Mouse (Mus musculus) lung, embryonic 14.5 days (tissue): Measurements from ENCODE around the gene Serf2. TPM values are rescaled to one million over a fixed set of nuclear protein-coding genes. Genes with fewer than 3 reads are reported as not detected.
"Not testable (repeated sequence)": the region's sequence is repeated elsewhere in the genome, so short reads cannot be mapped to it uniquely, and the experiment has no call there.

Source experiments
- ATAC-seq: fragments of 200-750 bp; cut with Nextera tagmentation; 2 replicates; pipeline ENCODE4 v1.8.0; 2017; ENCODE audit warnings: mild to moderate bottlenecking, moderate TSS enrichment, moderate library complexity; ENCODE audit not compliant: insufficient read depth
- DNase-seq: peaks from one replicate; pipeline ENCODE4 v3.0.0-alpha.2; 2015
- H3K27ac ChIP-seq: fragments of 300-500 bp; sonication (generic); 2 replicates; pipeline ENCODE4 v1.5.1; 2014; ENCODE audit warnings: low read depth, mild to moderate bottlenecking, moderate library complexity
- H3K27me3 ChIP-seq: fragments of 300-500 bp; sonication (generic); 2 replicates; pipeline ENCODE4 v1.6.1; 2014; ENCODE audit warnings: low read length, control low read depth; ENCODE audit not compliant: insufficient read depth
- H3K36me3 ChIP-seq: fragments of 300-500 bp; sonication (generic); 2 replicates; pipeline ENCODE4 v1.6.1; 2014; ENCODE audit warnings: control low read depth; ENCODE audit not compliant: insufficient read depth
- H3K4me1 ChIP-seq: fragments of 300-500 bp; sonication (generic); 2 replicates; pipeline ENCODE4 v1.6.1; 2014; ENCODE audit warnings: antibody characterized with exemption, control low read depth; ENCODE audit not compliant: insufficient read depth
- H3K4me2 ChIP-seq: fragments of 300-500 bp; sonication (generic); 2 replicates; pipeline ENCODE4 v1.6.1; 2014; ENCODE audit warnings: mild to moderate bottlenecking
- H3K4me3 ChIP-seq: fragments of 300-500 bp; sonication (generic); 2 replicates; pipeline ENCODE4 v1.5.1; 2014; ENCODE audit warnings: low read depth, low read length
- H3K9ac ChIP-seq: fragments of 300-500 bp; sonication (generic); 2 replicates; pipeline ENCODE4 v1.6.1; 2014
- H3K9me3 ChIP-seq: fragments of 300-500 bp; sonication (generic); 2 replicates; pipeline ENCODE4 v1.6.1; 2016; ENCODE audit warnings: low read depth, low read length, control low read depth
- CTCF ChIP-seq: IDR thresholded peaks from 2 replicates; pipeline ENCODE4 v1.5.1; 2016; ENCODE audit warnings: antibody characterized with exemption, low read depth
- WGBS: fragments of 180-500 bp; shearing (Covaris S2); extraction: QIAGEN DNeasy Blood & Tissue Kit; methylation state at CpG from one replicate; pipeline ENCODE4 v1.1.7; 2014; 5-methylcytosine and 5-hydroxymethylcytosine counted together
- microRNA-seq: library from miRNA; unstranded; fragments of <30 nt; microRNA quantifications from one replicate; pipeline ENCODE4, GENCODE M21; 2016; ENCODE audit warnings: borderline number of aligned reads
- polyA plus RNA-seq: library from polyadenylated mRNA; unstranded; fragments of >200 nt; fragmentation: Nextera tagmentation; extraction: Ambion mirVana; gene quantifications from 2 replicates; pipeline ENCODE4 v1.2.1, GENCODE M21; 2014

Gene Serf2
- polyA plus RNA-seq, 1 experiment from 2014 or later = 488 TPM

- H3K36me3 ChIP-seq, H3K9me3 ChIP-seq, H3K27me3 ChIP-seq, H3K4me1 ChIP-seq: not testable (repeated sequence)
- 4% methylated on average over 39 of the region's 42 CpGs for WGBS
- TF ChIP-seq CTCF = peak; percentile 24; the same call in 1 of the 2 replicates
- ATAC-seq = peak; percentile 90
- Histone ChIP-seq H3K4me3 (peak within 1 kb of the TSS; percentile 55), H3K9ac (peak within 1 kb of the TSS; percentile 55), H3K4me2 (peak within 1 kb of the TSS; percentile 58), H3K27ac (0 out of 2 replicates have a peak within 1 kb of the TSS, but pooled peaks have one; percentile 40)
- DNase-seq = peak; percentile 96
Observed at GRCm38 (mm10) chr2:121505942-121506882, 57.2 kb downstream of the Serf2 start, which contains the start of the genes Mfap1a and Wdr76. Gene Mfap1a (minus strand): TSS chr2:121506665. Gene Wdr76 (plus strand): TSS chr2:121506723.

GRCm38 (mm10) chr2:121507173-121507950 is 58.4 kb downstream of the Serf2 start:
- ATAC-seq = no peak
- Histone ChIP-seq H3K4me2 (peak overlapping the region; percentile 58), H3K27ac (no peak overlapping the region), H3K36me3 (peaks cover 18% of the 10 kb centered on the region), H3K9me3 (no peaks in the 10 kb centered on the region), H3K4me1 (no peaks in the 10 kb centered on the region), H3K4me3 (peak overlapping the region; percentile 55), H3K27me3 (no peaks in the 10 kb centered on the region), H3K9ac (peak overlapping the region; percentile 55)
- DNase-seq = no peak
- 3% methylated on average over 12 of the region's 12 CpGs for WGBS
- no peak for TF ChIP-seq CTCF

Small RNAs within 50 kb of the gene (microRNA-seq; reads per million reads assigned to microRNA genes)
- not detected for gene Gm22953

Other genes with a start within 250 kb of the Serf2 start
- 55.5 and 73.6 TPM in 2 replicates for gene Trp53bp1, start 177.8 kb upstream of the Serf2 start, polyA plus RNA-seq
- 5.5 and 5.7 TPM in 2 replicates for gene Map1a, start 159.6 kb upstream of the Serf2 start, polyA plus RNA-seq
- 10.5 and 10.8 TPM in 2 replicates for gene Ppip5k1, start 93.8 kb upstream of the Serf2 start, polyA plus RNA-seq
- gene Ckmt1, start 91.5 kb upstream of the Serf2 start, polyA plus RNA-seq = 0.75 and 1.4 TPM in 2 replicates
- 0.24 TPM in 1 of 2 replicates, not detected in the other for gene Strc, start 62.0 kb upstream of the Serf2 start, polyA plus RNA-seq
- gene Pdia3, start 35.4 kb upstream of the Serf2 start, polyA plus RNA-seq = 628 and 649 TPM in 2 replicates
- gene Catsper2, start 35.4 kb upstream of the Serf2 start, polyA plus RNA-seq = 2.0 and 2.6 TPM in 2 replicates
- gene Ell3, start 4.9 kb upstream of the Serf2 start, polyA plus RNA-seq = 9.0 and 10.4 TPM in 2 replicates
- gene Hypk, start 4.1 kb downstream of the Serf2 start, polyA plus RNA-seq = 87.4 and 97.0 TPM in 2 replicates
- gene Serinc4, start 7.6 kb downstream of the Serf2 start, polyA plus RNA-seq = 0.47 TPM in 1 of 2 replicates, not detected in the other
- 47.9 and 51.2 TPM in 2 replicates for gene Mfap1b, start 24.9 kb downstream of the Serf2 start, polyA plus RNA-seq
- gene Mfap1a, start 57.5 kb downstream of the Serf2 start, polyA plus RNA-seq = 24.7 and 25.6 TPM in 2 replicates
- gene Wdr76, start 57.5 kb downstream of the Serf2 start, polyA plus RNA-seq = 10.2 and 10.4 TPM in 2 replicates